Mouse (Mus musculus) frontal cortex, adult 2 months (tissue): ENCODE data around the gene Ovgp1. TPM values are rescaled to one million over a fixed set of nuclear protein-coding genes. Genes with fewer than 3 reads are reported as not detected.
"Not testable (repeated sequence)": the region's sequence is repeated elsewhere in the genome, so short reads cannot be mapped to it uniquely, and the experiment has no call there.

Source experiments
- DNase-seq, 2 experiments: peaks; one replicate each; pipeline ENCODE4 v3.0.0; 2022; ENCODE audit warnings: low spot score in 1 of 2; ENCODE audit errors: extremely low spot score in 1 of 2
- polyA plus RNA-seq: library from polyadenylated mRNA; depleted of rRNA; stranded (reverse); fragments of >200 nt; gene quantifications from 2 replicates; pipeline ENCODE4 v1.2.3, GENCODE M21; 2012; rRNA removed

Ovgp1 gene
- polyA plus RNA-seq, 1 experiment: 15.2 TPM

DNA sequence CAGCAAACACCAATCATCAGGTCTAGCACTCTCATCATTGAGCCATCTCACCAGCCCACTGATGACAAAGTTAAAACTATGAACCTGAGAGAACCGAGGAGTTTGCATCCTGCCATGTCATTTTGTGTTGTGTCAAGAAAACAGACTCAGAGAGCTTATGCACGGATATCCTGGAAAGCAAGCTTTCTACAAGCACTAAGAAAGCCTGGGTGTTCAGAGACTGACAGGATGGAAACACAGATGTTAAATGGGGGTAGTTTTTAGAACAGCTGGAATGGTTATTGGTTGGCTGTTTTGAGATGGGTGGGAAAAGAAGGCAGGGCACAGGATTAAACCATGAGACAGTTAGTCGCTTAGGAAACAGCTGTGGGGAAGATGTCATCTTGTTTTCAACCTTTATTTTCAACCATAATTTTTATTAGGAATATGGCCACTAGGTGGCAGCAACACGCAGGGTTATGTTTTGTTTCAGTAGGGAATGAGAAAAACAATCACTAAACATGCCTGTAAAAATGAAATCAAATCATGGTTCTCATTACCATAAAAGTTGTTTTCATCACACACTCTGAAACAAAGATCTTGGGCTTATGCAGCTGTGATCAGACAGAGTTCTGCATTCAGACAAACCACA is 18.3 kb downstream of the Ovgp1 start:
- DNase-seq: peak in 1 of 2 experiments; percentile 87

DNA sequence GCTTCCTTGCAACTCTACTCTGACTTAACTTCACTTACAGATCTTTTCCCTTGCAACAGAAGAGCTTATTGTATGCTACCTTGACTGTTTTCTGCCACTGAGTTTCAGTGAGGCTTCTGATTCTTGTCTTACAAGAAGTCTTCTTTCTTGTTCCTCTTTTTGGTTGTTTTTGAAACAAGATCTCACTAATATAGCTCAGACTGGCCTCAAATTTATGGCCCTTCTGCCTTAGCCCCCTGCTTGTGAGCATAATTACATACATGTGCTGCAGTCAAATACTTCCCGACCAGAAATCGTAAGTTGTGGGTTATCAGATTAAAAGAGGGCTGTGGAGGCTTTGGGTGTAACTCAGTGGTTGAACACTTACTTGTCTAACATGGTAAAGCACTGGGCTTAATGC is 21.2 kb downstream of the Ovgp1 start:
- no peak for DNase-seq

DNA sequence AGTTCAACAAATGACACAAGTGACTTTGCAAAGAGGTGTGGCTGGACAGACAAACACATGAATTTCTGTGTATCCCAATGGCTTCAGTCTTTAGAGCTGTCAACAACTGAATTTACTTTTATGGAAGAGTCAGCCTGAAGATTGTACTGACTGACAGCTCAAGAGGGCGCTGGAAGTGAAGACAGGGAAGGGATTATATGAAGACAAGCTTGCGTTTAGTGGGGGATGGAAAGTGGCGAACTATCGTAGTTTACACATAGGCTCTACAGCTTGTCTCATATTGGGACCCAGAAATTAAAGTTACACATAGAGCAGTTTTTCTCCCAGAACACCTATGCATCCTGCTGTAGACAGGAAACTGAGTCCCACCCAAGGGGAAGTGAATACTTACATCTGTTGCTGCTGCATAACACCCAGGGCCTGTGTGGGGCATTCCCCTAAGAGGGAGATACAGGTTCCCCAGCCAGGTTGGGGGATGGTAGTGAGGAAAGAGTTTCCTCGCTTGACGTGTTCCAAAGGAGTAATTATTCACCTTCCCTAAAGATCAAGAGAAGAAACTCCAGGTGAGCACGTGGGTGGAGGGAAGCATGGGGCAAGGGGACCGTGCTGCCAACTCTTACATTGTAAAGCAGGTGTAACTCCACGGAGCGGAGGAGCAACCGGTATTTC is 27.3 kb downstream of the Ovgp1 start:
- DNase-seq: no peak

DNA sequence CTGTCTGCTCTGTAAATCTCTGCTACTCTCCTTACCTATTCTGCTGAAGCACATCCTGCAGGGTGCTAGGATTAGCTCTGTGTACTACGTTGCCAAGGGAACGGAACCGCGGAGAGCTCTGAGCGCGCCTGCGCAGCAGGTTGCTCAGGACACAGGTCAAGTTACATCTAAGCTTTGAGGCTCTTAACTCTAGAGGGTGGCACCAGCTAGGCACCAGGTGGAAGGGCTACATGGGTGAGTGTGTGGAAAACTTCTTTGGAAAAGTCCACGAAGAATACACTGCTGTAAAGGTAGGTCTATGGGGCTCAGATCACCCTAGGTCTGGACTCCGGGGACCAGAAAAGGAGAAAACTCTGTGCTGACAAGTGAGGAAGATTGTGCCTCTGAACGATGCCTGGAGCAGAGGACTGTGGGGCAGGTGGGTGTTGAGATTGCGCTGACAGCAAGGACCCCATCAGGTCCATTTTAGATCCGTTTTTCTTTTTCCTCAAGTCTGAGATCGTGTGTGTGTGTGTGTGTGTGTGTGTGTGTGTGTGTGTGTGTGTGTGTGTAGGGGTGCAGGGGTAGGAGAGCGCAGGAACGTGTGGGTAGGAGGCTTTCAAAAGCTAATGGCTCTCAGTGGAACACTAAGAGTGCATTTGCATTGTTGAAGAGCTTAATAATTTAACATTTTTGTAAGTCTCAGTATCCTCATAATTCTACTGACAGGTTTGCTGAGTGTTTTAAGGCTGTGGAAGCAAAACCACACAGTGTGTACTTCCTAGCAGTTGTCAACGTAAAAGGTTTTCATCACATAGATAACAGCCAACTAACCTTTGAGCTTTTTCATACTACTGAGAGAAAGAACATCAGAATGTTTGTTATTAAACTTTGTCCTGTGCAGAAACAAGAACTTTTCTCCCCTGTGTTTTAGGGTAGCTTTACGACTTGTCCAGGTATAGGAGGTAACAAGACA is 28.2 kb downstream of the Ovgp1 start:
- DNase-seq: peak in 1 of 2 experiments; percentile 53

DNA sequence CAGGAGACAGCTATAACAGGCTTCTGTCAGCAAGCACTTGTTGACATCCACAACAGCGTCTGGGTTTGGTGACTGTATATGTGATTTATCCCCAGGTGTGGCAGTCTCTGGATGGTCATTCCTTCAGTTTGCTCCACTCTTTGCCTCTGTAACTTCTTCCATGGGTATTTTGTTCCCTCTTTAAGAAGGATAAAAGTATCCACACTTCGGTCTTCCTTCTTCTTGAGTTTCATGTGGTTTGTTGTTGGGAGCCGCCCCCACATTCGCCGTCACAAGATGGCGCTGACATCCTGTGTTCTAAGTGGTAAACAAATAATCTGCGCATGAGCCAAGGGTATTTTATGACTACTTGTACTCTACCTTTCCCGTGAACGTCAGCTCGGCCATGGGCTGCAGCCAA is 29.8 kb downstream of the Ovgp1 start:
- not testable (repeated sequence) for DNase-seq

DNA sequence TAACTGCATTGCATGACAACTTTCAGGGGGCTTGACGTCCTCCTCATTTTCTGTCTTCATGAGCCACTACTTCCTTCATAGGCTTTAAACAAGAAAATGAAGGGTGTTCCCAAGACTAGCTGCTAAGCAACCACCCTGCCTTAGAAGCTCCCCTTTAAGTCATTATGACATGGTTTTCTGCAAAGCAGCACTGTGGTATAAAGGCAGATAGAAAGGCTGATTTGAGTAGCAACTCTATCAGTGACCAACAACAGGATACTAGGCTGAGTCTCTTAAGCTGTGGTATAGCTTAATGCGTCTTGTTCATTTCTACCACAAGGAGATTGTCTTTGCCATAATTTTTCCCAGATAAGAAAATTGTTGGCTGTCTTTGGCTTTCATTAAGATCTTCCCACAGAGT is 41.0 kb downstream of the Ovgp1 start, which contains the start of gene Pifo:
Gene Pifo, minus strand, starts transcription at position 101 of the 400 bp plus-strand sequence.
- no peak for DNase-seq

DNA sequence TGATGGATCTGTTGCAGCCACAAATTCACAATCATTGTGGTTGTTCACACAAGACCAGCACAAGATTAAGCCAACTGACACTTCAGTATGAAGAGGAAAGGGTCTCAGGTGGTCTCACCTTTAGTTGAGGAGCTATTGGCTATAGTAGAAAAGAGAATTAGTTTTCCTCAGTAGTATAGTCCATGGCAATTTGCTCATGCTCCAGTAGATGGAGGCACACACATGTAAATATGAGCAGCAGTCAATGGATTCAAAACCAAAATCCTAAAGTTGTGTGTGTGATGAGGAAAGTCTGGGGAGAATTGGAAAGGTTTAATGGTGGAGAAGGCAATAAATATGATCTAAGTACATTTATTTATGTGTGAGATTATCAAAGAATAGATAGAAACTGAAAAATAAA is 48.3 kb downstream of the Ovgp1 start:
- peak in 1 of 2 experiments; percentile 49 for DNase-seq

DNA sequence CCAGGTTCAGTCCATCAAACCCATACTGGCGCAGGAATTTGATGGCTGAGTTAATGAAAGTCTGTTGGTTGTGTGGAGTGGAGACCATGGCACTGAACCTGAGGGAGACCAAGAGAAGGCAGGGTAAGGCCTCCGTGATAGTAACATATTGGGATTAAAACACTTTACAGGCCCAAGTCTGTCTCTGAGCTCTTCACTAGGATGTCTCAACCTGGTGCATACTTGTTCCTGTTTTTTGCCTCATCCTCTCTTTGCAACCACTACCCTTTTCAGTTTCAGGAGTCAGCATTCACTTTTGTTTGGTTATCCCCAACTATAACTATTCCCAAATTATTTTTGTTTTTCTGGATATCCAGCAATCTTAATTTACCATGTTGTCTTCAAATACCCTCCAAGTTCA is 50.6 kb downstream of the Ovgp1 start:
- DNase-seq: no peak

DNA sequence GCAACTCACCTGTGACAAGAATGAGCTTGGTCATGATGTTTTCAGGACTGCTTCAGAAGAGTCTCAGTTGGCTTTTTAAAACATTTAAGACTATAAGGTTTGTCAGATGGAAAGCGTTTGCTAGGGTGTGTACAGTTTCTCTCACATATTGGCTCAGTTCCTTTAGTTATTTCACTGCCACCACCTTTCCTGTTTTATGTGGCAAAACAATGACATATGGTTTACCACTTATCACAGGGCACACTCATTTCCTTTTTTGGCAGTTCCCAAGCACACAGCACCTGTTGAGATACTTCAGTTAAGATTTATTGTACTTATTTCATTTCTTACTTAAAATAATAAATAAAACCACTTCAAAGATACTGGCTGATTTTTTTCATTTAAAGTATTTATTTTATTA is 59.3 kb downstream of the Ovgp1 start, which contains the start of gene Chil5:
Gene Chil5, minus strand, starts transcription at position 34 of the 400 bp plus-strand sequence.
- DNase-seq: no peak

Other genes with a start within 250 kb of the Ovgp1 start
- 55.6 and 59.0 TPM in 2 replicates for gene Rap1a, start 172.4 kb upstream of the Ovgp1 start, polyA plus RNA-seq
- 1.2 and 1.5 TPM in 2 replicates for gene Adora3, start 102.9 kb upstream of the Ovgp1 start, polyA plus RNA-seq
- gene Tmigd3, start 102.8 kb upstream of the Ovgp1 start, polyA plus RNA-seq: 0.20 TPM in 1 of 2 replicates, not detected in the other
- gene I830077J02Rik, start 41.0 kb upstream of the Ovgp1 start, polyA plus RNA-seq: 1.4 and 1.8 TPM in 2 replicates
- gene Wdr77, start 14.3 kb upstream of the Ovgp1 start, polyA plus RNA-seq: 48.1 and 52.1 TPM in 2 replicates
- 321 and 347 TPM in 2 replicates for gene Atp5f1, start 13.6 kb upstream of the Ovgp1 start, polyA plus RNA-seq
- 1.0 and 1.3 TPM in 2 replicates for gene Pifo, start 40.9 kb downstream of the Ovgp1 start, polyA plus RNA-seq
- 0.12 and 0.53 TPM in 2 replicates for gene Chil5, start 59.1 kb downstream of the Ovgp1 start, polyA plus RNA-seq
- 2.4 and 3.1 TPM in 2 replicates for gene Chia1, start 139.5 kb downstream of the Ovgp1 start, polyA plus RNA-seq
- gene Chil3, start 193.9 kb downstream of the Ovgp1 start, polyA plus RNA-seq: 0.08 and 0.18 TPM in 2 replicates
- gene Chil4, start 245.8 kb downstream of the Ovgp1 start, polyA plus RNA-seq: not detected in 2 replicates